Mouse (Mus musculus): ENCODE results near the gene Eif2b4. TPM values are rescaled to one million over a fixed set of nuclear protein-coding genes. Genes with fewer than 3 reads are reported as not detected.

The Eif2b4 gene
- total RNA-seq, 1 experiment: 76.8 TPM

DNA sequence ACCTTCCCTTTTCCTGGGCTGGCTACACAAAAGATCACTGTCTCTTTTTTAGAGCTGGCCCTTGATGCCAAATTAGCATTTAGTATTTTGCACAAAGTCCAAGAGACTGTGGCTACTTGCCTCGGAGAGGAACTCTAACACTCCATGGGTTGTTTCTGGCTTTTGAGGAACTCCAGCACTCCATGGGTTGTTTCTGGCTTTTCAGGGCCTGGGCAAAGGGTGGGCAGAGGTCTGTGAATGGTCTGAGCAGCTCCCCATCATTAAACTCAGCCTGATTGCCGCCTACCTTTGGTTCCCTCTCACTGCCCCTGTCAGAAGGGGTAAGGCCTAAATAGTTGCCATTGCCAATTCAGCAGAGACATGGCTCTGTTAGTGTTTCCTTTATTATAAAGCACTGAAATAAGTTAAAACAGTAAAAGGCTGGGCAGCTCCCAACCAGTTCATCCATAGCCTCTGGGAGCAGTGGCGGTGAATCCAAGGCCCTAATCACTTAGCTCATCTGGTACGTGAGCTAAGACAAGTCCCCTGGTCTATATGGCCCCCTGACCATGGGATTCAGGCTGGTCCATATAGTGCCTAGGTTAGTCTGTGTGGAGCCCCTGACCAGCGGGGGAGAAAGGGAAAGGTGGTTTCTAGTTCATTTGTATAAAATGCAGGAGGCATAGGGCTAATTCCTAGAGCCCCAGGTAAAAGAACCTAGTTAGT is 5.5 kb upstream of the Eif2b4 start:
- in situ Hi-C loops (cut with MboI; ENCODE audit: low sequenced_read_pairs in 2 of 2, unreplicated experiment in 2 of 2): no loop called here
- H3K4me1 ChIP-seq (ENCODE audit: control insufficient read depth in 2 of 2, insufficient read depth in 2 of 2, low read length in 2 of 2, poor library complexity in 1 of 2): peaks cover 11 to 12% of the 10 kb centered on the region in 2 experiments
- no peak overlapping the region for H3K4me3 ChIP-seq (ENCODE audit: insufficient read depth in 1 of 2, low read depth in 1 of 2, low read length in 2 of 2, poor library complexity in 1 of 2, severe bottlenecking in 1 of 2)
- no peaks in the 10 kb centered on the region for H3K9me3 ChIP-seq (ENCODE audit: control insufficient read depth, insufficient read depth, low read depth, low read length)
- H3K9ac ChIP-seq (ENCODE audit: insufficient read depth, low read depth, low read length, poor library complexity, severe bottlenecking): no peak overlapping the region
- DNase-seq (ENCODE audit: low read depth, low spot score): no peak
- no peak for TF ChIP-seq HCFC1 (IDR thresholded peaks at IDR 0.05; ENCODE audit: borderline replicate concordance, insufficient read depth, low read length)
- TF ChIP-seq ZNF384 (IDR thresholded peaks at IDR 0.05; ENCODE audit: low read depth, low read length): no peak
- no peak for TF ChIP-seq CHD2 (IDR thresholded peaks at IDR 0.05; ENCODE audit: low read depth, low read length)
- TF ChIP-seq MAFK (IDR thresholded peaks at IDR 0.05; ENCODE audit: insufficient read depth, low read depth, low read length): no peak
- TF ChIP-seq ZC3H11A (IDR thresholded peaks at IDR 0.05; ENCODE audit: borderline replicate concordance, low read depth, low read length): no peak
- peaks cover 54% of the 10 kb centered on the region for H3K36me3 ChIP-seq (ENCODE audit: control insufficient read depth, insufficient read depth, low read length, poor library complexity, severe bottlenecking)
- no peak overlapping the region for H3K27ac ChIP-seq (ENCODE audit: insufficient read depth, low read depth, low read length, poor library complexity, severe bottlenecking)

DNA sequence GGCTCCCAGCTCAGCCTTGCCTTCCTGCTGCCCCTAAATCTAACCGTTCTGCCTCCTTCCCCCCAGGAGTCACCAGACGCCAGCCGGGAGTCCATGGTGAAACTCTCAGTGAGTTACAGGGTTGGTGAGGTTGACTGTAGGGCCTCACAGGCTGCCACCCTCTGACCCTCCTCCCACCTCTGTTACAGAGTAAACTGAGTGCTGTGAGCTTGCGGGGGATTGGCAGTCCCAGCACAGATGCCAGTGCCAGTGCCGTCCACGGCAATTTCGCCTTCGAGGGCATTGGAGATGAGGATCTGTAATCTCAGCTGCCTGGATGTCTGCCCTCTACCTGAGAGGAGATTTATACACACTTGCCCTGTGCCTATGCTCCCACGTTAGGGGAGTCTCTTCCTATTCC is 4.9 kb upstream of the Eif2b4 start:
- no peak overlapping the region for H3K9ac ChIP-seq (ENCODE audit: insufficient read depth, low read depth, low read length, poor library complexity, severe bottlenecking)
- no peak for DNase-seq (ENCODE audit: low read depth, low spot score)
- TF ChIP-seq MAFK (IDR thresholded peaks at IDR 0.05; ENCODE audit: insufficient read depth, low read depth, low read length) (no peak), CHD2 (IDR thresholded peaks at IDR 0.05; ENCODE audit: low read depth, low read length) (no peak), HCFC1 (IDR thresholded peaks at IDR 0.05; ENCODE audit: borderline replicate concordance, insufficient read depth, low read length) (no peak), ZNF384 (IDR thresholded peaks at IDR 0.05; ENCODE audit: low read depth, low read length) (no peak), ZC3H11A (IDR thresholded peaks at IDR 0.05; ENCODE audit: borderline replicate concordance, low read depth, low read length) (no peak)
- peaks cover 11 to 12% of the 10 kb centered on the region in 2 experiments for H3K4me1 ChIP-seq (ENCODE audit: control insufficient read depth in 2 of 2, insufficient read depth in 2 of 2, low read length in 2 of 2, poor library complexity in 1 of 2)
- in situ Hi-C loops (cut with MboI; ENCODE audit: low sequenced_read_pairs in 2 of 2, unreplicated experiment in 2 of 2): no loop called here
- no peaks in the 10 kb centered on the region for H3K9me3 ChIP-seq (ENCODE audit: control insufficient read depth, insufficient read depth, low read depth, low read length)
- H3K36me3 ChIP-seq (ENCODE audit: control insufficient read depth, insufficient read depth, low read length, poor library complexity, severe bottlenecking): peaks cover 53% of the 10 kb centered on the region
- H3K4me3 ChIP-seq (ENCODE audit: insufficient read depth in 1 of 2, low read depth in 1 of 2, low read length in 2 of 2, poor library complexity in 1 of 2, severe bottlenecking in 1 of 2): no peak overlapping the region
- no peak overlapping the region for H3K27ac ChIP-seq (ENCODE audit: insufficient read depth, low read depth, low read length, poor library complexity, severe bottlenecking)

DNA sequence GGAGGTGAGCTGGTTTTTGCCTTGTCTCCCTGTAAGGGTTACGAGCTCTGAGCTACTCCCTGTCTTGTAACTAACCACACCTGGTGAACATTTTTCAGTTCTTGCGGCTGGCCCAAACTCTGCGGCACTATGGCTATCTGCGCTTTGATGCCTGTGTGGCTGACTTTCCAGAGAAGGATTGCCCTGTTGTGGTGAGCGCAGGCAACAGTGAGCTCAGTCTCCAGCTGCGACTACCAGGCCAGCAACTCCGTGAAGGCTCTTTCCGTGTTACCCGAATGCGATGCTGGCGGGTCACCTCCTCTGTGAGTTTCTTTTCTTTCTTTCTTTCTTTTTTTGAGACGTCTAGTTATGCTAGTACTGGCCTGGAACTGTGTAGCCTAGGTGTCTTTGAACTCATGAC is 3.8 kb upstream of the Eif2b4 start:
- Histone ChIP-seq H3K9ac (ENCODE audit: insufficient read depth, low read depth, low read length, poor library complexity, severe bottlenecking) (no peak overlapping the region), H3K36me3 (ENCODE audit: control insufficient read depth, insufficient read depth, low read length, poor library complexity, severe bottlenecking) (peaks cover 48% of the 10 kb centered on the region), H3K27ac (ENCODE audit: insufficient read depth, low read depth, low read length, poor library complexity, severe bottlenecking) (no peak overlapping the region), H3K4me1 (ENCODE audit: control insufficient read depth in 2 of 2, insufficient read depth in 2 of 2, low read length in 2 of 2, poor library complexity in 1 of 2) (peaks cover 11 to 12% of the 10 kb centered on the region in 2 experiments), H3K9me3 (ENCODE audit: control insufficient read depth, insufficient read depth, low read depth, low read length) (no peaks in the 10 kb centered on the region), H3K4me3 (ENCODE audit: insufficient read depth in 1 of 2, low read depth in 1 of 2, low read length in 2 of 2, poor library complexity in 1 of 2, severe bottlenecking in 1 of 2) (no peak overlapping the region)
- TF ChIP-seq ZC3H11A (IDR thresholded peaks at IDR 0.05; ENCODE audit: borderline replicate concordance, low read depth, low read length) (no peak), MAFK (IDR thresholded peaks at IDR 0.05; ENCODE audit: insufficient read depth, low read depth, low read length) (no peak), CHD2 (IDR thresholded peaks at IDR 0.05; ENCODE audit: low read depth, low read length) (no peak), ZNF384 (IDR thresholded peaks at IDR 0.05; ENCODE audit: low read depth, low read length) (no peak), HCFC1 (IDR thresholded peaks at IDR 0.05; ENCODE audit: borderline replicate concordance, insufficient read depth, low read length) (no peak)
- in situ Hi-C loops (cut with MboI; ENCODE audit: low sequenced_read_pairs in 2 of 2, unreplicated experiment in 2 of 2): no loop called here
- DNase-seq (ENCODE audit: low read depth, low spot score): no peak

DNA sequence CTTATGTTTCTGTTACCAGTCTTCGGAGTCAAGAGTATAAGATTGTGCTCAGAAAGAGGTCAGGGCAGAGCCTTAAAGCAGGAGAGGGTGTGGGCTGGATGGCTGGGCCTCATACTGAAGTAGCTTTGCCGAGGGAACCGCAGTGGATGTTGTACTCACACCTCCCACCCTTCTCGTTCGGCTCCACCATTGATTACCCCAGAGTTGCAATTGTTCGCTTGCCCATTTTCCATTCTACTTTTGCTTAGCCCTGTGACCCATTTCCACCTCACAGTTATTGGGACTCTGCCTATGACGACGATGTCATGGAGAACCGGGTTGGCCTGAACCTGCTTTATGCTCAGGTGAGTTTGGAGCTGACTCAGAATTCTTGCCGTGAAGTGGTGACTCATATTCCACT is 3.0 kb upstream of the Eif2b4 start:
- Histone ChIP-seq H3K9me3 (ENCODE audit: control insufficient read depth, insufficient read depth, low read depth, low read length) (no peaks in the 10 kb centered on the region), H3K4me3 (ENCODE audit: insufficient read depth in 1 of 2, low read depth in 1 of 2, low read length in 2 of 2, poor library complexity in 1 of 2, severe bottlenecking in 1 of 2) (no peak overlapping the region), H3K9ac (ENCODE audit: insufficient read depth, low read depth, low read length, poor library complexity, severe bottlenecking) (no peak overlapping the region), H3K36me3 (ENCODE audit: control insufficient read depth, insufficient read depth, low read length, poor library complexity, severe bottlenecking) (peaks cover 50% of the 10 kb centered on the region), H3K4me1 (ENCODE audit: control insufficient read depth in 2 of 2, insufficient read depth in 2 of 2, low read length in 2 of 2, poor library complexity in 1 of 2) (peaks cover 11 to 12% of the 10 kb centered on the region in 2 experiments), H3K27ac (ENCODE audit: insufficient read depth, low read depth, low read length, poor library complexity, severe bottlenecking) (no peak overlapping the region)
- in situ Hi-C loops (cut with MboI; ENCODE audit: low sequenced_read_pairs in 2 of 2, unreplicated experiment in 2 of 2): no loop called here
- DNase-seq (ENCODE audit: low read depth, low spot score): no peak
- no peak for TF ChIP-seq CHD2 (IDR thresholded peaks at IDR 0.05; ENCODE audit: low read depth, low read length)
- no peak for TF ChIP-seq HCFC1 (IDR thresholded peaks at IDR 0.05; ENCODE audit: borderline replicate concordance, insufficient read depth, low read length)
- no peak for TF ChIP-seq ZC3H11A (IDR thresholded peaks at IDR 0.05; ENCODE audit: borderline replicate concordance, low read depth, low read length)
- no peak for TF ChIP-seq ZNF384 (IDR thresholded peaks at IDR 0.05; ENCODE audit: low read depth, low read length)
- TF ChIP-seq MAFK (IDR thresholded peaks at IDR 0.05; ENCODE audit: insufficient read depth, low read depth, low read length): no peak

All from ES-E14 (cell line).